Comparison of ENCODE assay signal across 24 mouse cellular contexts in genomic region chr4:141898905-141899304, GRCm38 (mm10). TPM values are rescaled to one million over a fixed set of nuclear protein-coding genes. Genes with fewer than 3 reads are reported as not detected.
A peak's percentile ranks its signal among the peaks of the same experiment; 100 is the strongest.
DNase-seq lines count a peak whose midpoint lies in the region; ATAC-seq lines count a peak whose summit lies in the region.
"Had no signal": no experiment of that assay in that cellular context is flagged by ENCODE, and none has a peak within 500 bp of the region (broad histone marks: within the 10 kb centered on the region; RNA-seq: fewer than 3 reads in every experiment).

No protein-coding gene starts in this region.

- peaks cover 29% of the 10 kb centered on the region for H3K27me3 ChIP-seq in embryonic facial prominence, embryonic 10.5 days (replicated peaks; ENCODE audit: low read depth, poor library complexity, severe bottlenecking)
- no peaks in the 10 kb centered on the region for H3K27me3 ChIP-seq in forebrain, embryonic 14.5 days (replicated peaks; ENCODE audit: control insufficient read depth, insufficient read depth, low read length)
- H3K27me3 ChIP-seq in hindbrain, embryonic 15.5 days: no peaks in the 10 kb centered on the region
- no peaks in the 10 kb centered on the region for H3K27me3 ChIP-seq in midbrain, embryonic 16.5 days (ENCODE audit: control insufficient read depth, insufficient read depth, low read depth, low read length)
- H3K27me3 ChIP-seq: embryonic facial prominence, embryonic 15.5 days; heart, embryonic 13.5 days; Patski had no signal

- H3K36me3 ChIP-seq in embryonic facial prominence, embryonic 10.5 days (replicated peaks): no peaks in the 10 kb centered on the region
- no peaks in the 10 kb centered on the region for H3K36me3 ChIP-seq in forebrain, embryonic 14.5 days (ENCODE audit: control insufficient read depth, insufficient read depth, low read length)
- no peaks in the 10 kb centered on the region for H3K36me3 ChIP-seq in hindbrain, embryonic 15.5 days
- H3K36me3 ChIP-seq in midbrain, embryonic 16.5 days (ENCODE audit: control insufficient read depth, insufficient read depth, low read length): no peaks in the 10 kb centered on the region
- H3K36me3 ChIP-seq: embryonic facial prominence, embryonic 15.5 days; heart, embryonic 13.5 days; limb, embryonic 10.5 days; liver, embryonic 12.5 days had no signal

- no peaks in the 10 kb centered on the region for H3K9me3 ChIP-seq in embryonic facial prominence, embryonic 10.5 days
- no peaks in the 10 kb centered on the region for H3K9me3 ChIP-seq in forebrain, embryonic 14.5 days (replicated peaks; ENCODE audit: control insufficient read depth, low read length)
- no peaks in the 10 kb centered on the region for H3K9me3 ChIP-seq in hindbrain, embryonic 15.5 days
- H3K9me3 ChIP-seq in midbrain, embryonic 16.5 days (replicated peaks; ENCODE audit: control insufficient read depth, low read length, poor library complexity, severe bottlenecking): no peaks in the 10 kb centered on the region
- H3K9me3 ChIP-seq: embryonic facial prominence, embryonic 15.5 days; heart, embryonic 13.5 days; limb, embryonic 10.5 days; liver, embryonic 12.5 days had no signal

- WGBS in embryonic facial prominence, embryonic 10.5 days: 82% methylated on average over 8 of the region's 8 CpGs
- 83% methylated on average over 8 of the region's 8 CpGs for WGBS in forebrain, embryonic 14.5 days
- WGBS in hindbrain, embryonic 15.5 days: 83% methylated on average over 8 of the region's 8 CpGs
- 81% methylated on average over 8 of the region's 8 CpGs for WGBS in midbrain, embryonic 16.5 days

- H3K4me3 ChIP-seq in embryonic facial prominence, embryonic 10.5 days: no peak overlapping the region
- H3K4me3 ChIP-seq in forebrain, embryonic 14.5 days (ENCODE audit: low read depth, low read length): no peak overlapping the region
- no peak overlapping the region for H3K4me3 ChIP-seq in hindbrain, embryonic 15.5 days
- H3K4me3 ChIP-seq in midbrain, embryonic 16.5 days (ENCODE audit: low read depth, low read length): no peak overlapping the region
- H3K4me3 ChIP-seq: embryonic facial prominence, embryonic 15.5 days; heart, embryonic 13.5 days; limb, embryonic 10.5 days; liver, embryonic 12.5 days had no signal

- DNase-seq in embryonic facial prominence, embryonic 10.5 days (ENCODE audit: low spot score): no peak
- DNase-seq in forebrain, embryonic 14.5 days (ENCODE audit: low spot score): no peak
- DNase-seq in left cerebral cortex, postnatal 4 days: no peak
- no peak for DNase-seq in adrenal gland, postnatal 36 days
- DNase-seq in gastrocnemius, postnatal 4 days (ENCODE audit: low spot score in 2 of 2): no peak
- DNase-seq: B cell, adult 2 months; cerebellum, adult 8-10 months; gastrocnemius, postnatal 36 days; kidney, adult 9 months; retina, postnatal 1 day; thymus, postnatal 4 days had no signal

- no peak overlapping the region for H3K9ac ChIP-seq in forebrain, embryonic 14.5 days (ENCODE audit: low read length)
- no peak overlapping the region for H3K9ac ChIP-seq in hindbrain, embryonic 15.5 days
- H3K9ac ChIP-seq in midbrain, embryonic 16.5 days (ENCODE audit: low read depth, low read length): no peak overlapping the region
- H3K9ac ChIP-seq: embryonic facial prominence, embryonic 15.5 days; liver, embryonic 12.5 days had no signal

- H3K27ac ChIP-seq in embryonic facial prominence, embryonic 10.5 days (replicated peaks): peak overlapping the region; percentile 51; the same call in 1 of the 2 replicates
- peak overlapping the region; percentile 87 for H3K27ac ChIP-seq in forebrain, embryonic 14.5 days (ENCODE audit: low read depth, low read length)
- peak overlapping the region; percentile 77 for H3K27ac ChIP-seq in hindbrain, embryonic 15.5 days (replicated peaks)
- H3K27ac ChIP-seq in midbrain, embryonic 16.5 days (ENCODE audit: low read length): peak overlapping the region; percentile 44
- H3K27ac ChIP-seq: limb, embryonic 10.5 days; liver, embryonic 12.5 days had no signal

- H3K4me2 ChIP-seq in forebrain, embryonic 14.5 days (ENCODE audit: low read length): no peak overlapping the region
- H3K4me2 ChIP-seq in hindbrain, embryonic 15.5 days: no peak overlapping the region
- no peak overlapping the region for H3K4me2 ChIP-seq in midbrain, embryonic 16.5 days (ENCODE audit: low read length)
- H3K4me2 ChIP-seq: embryonic facial prominence, embryonic 15.5 days; liver, embryonic 12.5 days had no signal

- intact Hi-C loops in left cerebral cortex, postnatal 4 days (cut with DNase I): no loop called here

- no peak for ATAC-seq in forebrain, embryonic 14.5 days
- ATAC-seq in hindbrain, embryonic 15.5 days (ENCODE audit: low FRiP score, low read depth): no peak
- no peak for ATAC-seq in midbrain, embryonic 16.5 days
- ATAC-seq: liver, embryonic 12.5 days; Patski had no signal

- peaks cover 62% of the 10 kb centered on the region for H3K4me1 ChIP-seq in embryonic facial prominence, embryonic 10.5 days
- peaks cover 57% of the 10 kb centered on the region for H3K4me1 ChIP-seq in forebrain, embryonic 14.5 days (ENCODE audit: control insufficient read depth, insufficient read depth, low read length)
- peaks cover 58% of the 10 kb centered on the region for H3K4me1 ChIP-seq in hindbrain, embryonic 15.5 days (replicated peaks)
- H3K4me1 ChIP-seq in midbrain, embryonic 16.5 days (ENCODE audit: control insufficient read depth, insufficient read depth, low read length): peaks cover 27% of the 10 kb centered on the region

RNA-seq across cellular contexts. Expression of gene Efhd2, which starts 24.2 kb away (rescaled TPM):
- polyA plus RNA-seq in embryonic facial prominence, embryonic 10.5 days (2016; fragmentation: Nextera tagmentation; extraction: Ambion mirVana): 40.7 and 41.8 TPM in 2 replicates
- 44.0 and 49.3 TPM in 2 replicates for polyA plus RNA-seq in forebrain, embryonic 14.5 days (2014; fragmentation: Nextera tagmentation; extraction: Ambion mirVana)
- 77.8 and 83.5 TPM in 2 replicates for polyA plus RNA-seq in hindbrain, embryonic 15.5 days (2015; fragmentation: Nextera tagmentation; extraction: Ambion mirVana)
- 56.6 and 67.4 TPM in 2 replicates for polyA plus RNA-seq in midbrain, embryonic 16.5 days (2015; fragmentation: Nextera tagmentation; extraction: Ambion mirVana)
- 10 to 100 TPM; 29.5 to 31.8 TPM for total RNA-seq in left cerebral cortex, postnatal 4 days (2021)
- total RNA-seq in adrenal gland, postnatal 36 days (2021): 10 to 100 TPM; 23.1 to 29.1 TPM
- total RNA-seq in gastrocnemius, postnatal 4 days (2021): 10 to 100 TPM; 60.6 to 68.0 TPM

RNA-seq across cellular contexts. Expression of gene Ctrc, which starts 52.7 kb away (rescaled TPM):
- polyA plus RNA-seq in embryonic facial prominence, embryonic 10.5 days (2016; fragmentation: Nextera tagmentation; extraction: Ambion mirVana): not detected in 2 replicates
- polyA plus RNA-seq in forebrain, embryonic 14.5 days (2014; fragmentation: Nextera tagmentation; extraction: Ambion mirVana): not detected in 2 replicates
- not detected in 2 replicates for polyA plus RNA-seq in hindbrain, embryonic 15.5 days (2015; fragmentation: Nextera tagmentation; extraction: Ambion mirVana)
- not detected in 2 replicates for polyA plus RNA-seq in midbrain, embryonic 16.5 days (2015; fragmentation: Nextera tagmentation; extraction: Ambion mirVana)
- not detected for total RNA-seq in left cerebral cortex, postnatal 4 days (2021)
- not detected for total RNA-seq in adrenal gland, postnatal 36 days (2021)
- not detected for total RNA-seq in gastrocnemius, postnatal 4 days (2021)
- total RNA-seq: gastrocnemius, postnatal 36 days; layer of hippocampus, postnatal 25 days; megakaryocyte-erythroid progenitor cell, adult 5-6 weeks; neutrophil, adult 5-6 weeks had no signal
- polyA plus RNA-seq: cortical plate, adult 2 months; embryonic facial prominence, embryonic 15.5 days; frontal cortex, adult 2 months; heart, embryonic 13.5 days; limb, embryonic 10.5 days; liver, embryonic 12.5 days; lung, postnatal 0 days; Patski had no signal
